Mouse (Mus musculus) cortical plate, adult 2 months (tissue): ENCODE measurements around the gene Crybb3.

ENCODE experiments used
- CTCF ChIP-seq: fragments of 200-500 bp; IDR thresholded peaks from 2 replicates; pipeline ENCODE4 v1.5.1; 2011; ENCODE audit warnings: mild to moderate bottlenecking, control low read depth, low read length; ENCODE audit not compliant: insufficient read depth; ENCODE audit errors: extremely low read depth
- POLR2A ChIP-seq: fragments of 200-500 bp; IDR thresholded peaks from 2 replicates; pipeline ENCODE4 v1.6.1; 2011; ENCODE audit warnings: mild to moderate bottlenecking, low read length, control low read depth; ENCODE audit not compliant: insufficient read depth; ENCODE audit errors: extremely low read depth

GRCm38 (mm10) chr5:113118695-113119094 lies 37.3 kb upstream of the Crybb3 start:
- no peak for TF ChIP-seq POLR2A
- no peak for TF ChIP-seq CTCF
